Mouse (Mus musculus) forebrain, embryonic 15.5 days (tissue): ENCODE data around the gene Prkg1. TPM values are rescaled to one million over a fixed set of nuclear protein-coding genes. Genes with fewer than 3 reads are reported as not detected.

ENCODE experiments used
- ATAC-seq: fragments of 200-750 bp; cut with Nextera tagmentation; replicated peaks from 2 replicates; pipeline ENCODE4 v1.8.0; 2017; ENCODE audit warnings: mild to moderate bottlenecking, moderate TSS enrichment, moderate library complexity
- H3K27ac ChIP-seq: fragments of 300-500 bp; sonication (generic); replicated peaks from 2 replicates; pipeline ENCODE4 v1.5.1; 2015; ENCODE audit warnings: mild to moderate bottlenecking, inconsistent platforms
- H3K27me3 ChIP-seq: fragments of 300-500 bp; sonication (generic); 2 replicates; pipeline ENCODE4 v1.6.1; 2015; ENCODE audit warnings: inconsistent platforms
- H3K36me3 ChIP-seq: fragments of 300-500 bp; sonication (generic); 2 replicates; pipeline ENCODE4 v1.6.1; 2015; ENCODE audit warnings: mild to moderate bottlenecking, inconsistent platforms
- H3K4me1 ChIP-seq: fragments of 300-500 bp; sonication (generic); 2 replicates; pipeline ENCODE4 v1.6.1; 2015; ENCODE audit warnings: inconsistent platforms
- H3K4me2 ChIP-seq: fragments of 300-500 bp; sonication (generic); replicated peaks from 2 replicates; pipeline ENCODE4 v1.6.1; 2015; ENCODE audit warnings: mild to moderate bottlenecking, inconsistent platforms
- H3K4me3 ChIP-seq: fragments of 300-500 bp; sonication (generic); 2 replicates; pipeline ENCODE4 v1.5.1; 2015; ENCODE audit warnings: mild to moderate bottlenecking, inconsistent platforms
- H3K9ac ChIP-seq: fragments of 300-500 bp; sonication (generic); replicated peaks from 2 replicates; pipeline ENCODE4 v1.6.1; 2015; ENCODE audit warnings: mild to moderate bottlenecking, inconsistent platforms
- H3K9me3 ChIP-seq: fragments of 300-500 bp; sonication (generic); 2 replicates; pipeline ENCODE4 v1.6.1; 2016; ENCODE audit warnings: inconsistent platforms
- WGBS: fragments of 180-500 bp; shearing (Covaris S2); methylation state at CpG from one replicate; pipeline ENCODE4 v1.1.7; 2015; ENCODE audit warnings: mixed read lengths; 5-methylcytosine and 5-hydroxymethylcytosine counted together
- polyA plus RNA-seq: library from polyadenylated mRNA; unstranded; fragments of >200 nt; fragmentation: Nextera tagmentation; extraction: Ambion mirVana; gene quantifications from 2 replicates; pipeline ENCODE4 v1.2.1, GENCODE M21; 2015

Gene Prkg1
- polyA plus RNA-seq, 1 experiment from 2014 or later, result 2.2 TPM

DNA sequence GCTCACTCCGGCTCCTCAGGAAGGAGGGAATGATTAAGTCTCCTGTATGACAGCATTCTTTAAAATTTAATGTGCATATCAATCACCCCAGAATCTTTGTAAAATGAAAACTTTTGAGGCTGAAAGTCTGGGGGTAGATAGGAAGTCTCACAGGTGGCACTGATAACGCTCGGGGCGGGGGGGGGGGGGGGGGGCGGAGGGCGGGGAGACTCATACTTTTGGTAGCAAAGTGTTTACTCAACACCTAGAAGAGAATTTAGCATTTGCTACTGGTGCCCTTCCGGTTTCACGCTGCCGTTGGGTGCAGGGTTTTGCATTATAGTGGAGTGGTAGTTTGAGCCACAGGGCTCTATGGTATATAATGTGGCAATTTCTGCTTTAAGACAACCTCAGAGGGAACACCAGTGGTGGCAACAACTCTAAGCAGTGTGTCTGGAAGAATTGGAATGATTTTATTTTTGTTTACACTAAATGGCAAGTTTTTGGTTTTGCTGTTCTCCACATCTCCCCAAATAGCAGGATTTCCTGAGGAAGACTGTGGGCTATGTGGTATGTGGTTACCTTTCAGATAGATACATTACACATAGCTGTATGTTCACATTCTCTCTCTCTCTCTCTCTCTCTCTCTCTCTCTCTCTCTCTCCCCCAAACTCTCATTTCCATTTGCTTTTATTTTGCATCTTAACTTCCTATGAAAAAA, 427.5 kb downstream of the Prkg1 start:
- H3K4me3 ChIP-seq, result no peak overlapping the region
- no peaks in the 10 kb centered on the region for H3K27me3 ChIP-seq
- H3K27ac ChIP-seq, result no peak overlapping the region
- WGBS, result 95% methylated on average over 8 of the region's 9 CpGs
- no peak overlapping the region for H3K4me2 ChIP-seq
- H3K4me1 ChIP-seq, result no peaks in the 10 kb centered on the region
- H3K36me3 ChIP-seq, result no peaks in the 10 kb centered on the region
- H3K9ac ChIP-seq, result no peak overlapping the region
- no peaks in the 10 kb centered on the region for H3K9me3 ChIP-seq
- no peak for ATAC-seq

DNA sequence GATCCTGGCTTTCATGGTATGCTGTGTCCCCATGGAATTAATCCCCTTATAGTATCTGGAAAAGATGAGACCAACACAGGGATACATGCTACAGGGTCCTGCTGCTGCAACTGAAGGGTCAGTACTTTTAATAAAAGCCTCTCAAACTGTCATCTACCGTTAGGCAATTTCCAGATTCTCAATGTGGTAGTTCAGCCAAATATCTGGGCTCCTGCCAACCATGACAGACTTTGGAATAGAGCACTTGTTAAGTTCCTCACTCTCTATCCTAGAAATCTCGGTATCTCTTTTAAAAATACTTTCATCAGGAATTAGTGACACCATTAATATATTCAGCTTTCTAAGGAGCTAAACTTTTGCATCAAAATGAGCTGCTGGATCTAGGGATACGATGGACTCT, 428.5 kb downstream of the Prkg1 start:
- WGBS, result 56% methylated on average over 3 of the region's 3 CpGs
- no peak overlapping the region for H3K4me2 ChIP-seq
- H3K4me3 ChIP-seq, result no peak overlapping the region
- ATAC-seq, result no peak
- no peaks in the 10 kb centered on the region for H3K9me3 ChIP-seq
- H3K27ac ChIP-seq, result no peak overlapping the region
- H3K4me1 ChIP-seq, result no peaks in the 10 kb centered on the region
- no peaks in the 10 kb centered on the region for H3K36me3 ChIP-seq
- H3K27me3 ChIP-seq, result no peaks in the 10 kb centered on the region
- no peak overlapping the region for H3K9ac ChIP-seq

DNA sequence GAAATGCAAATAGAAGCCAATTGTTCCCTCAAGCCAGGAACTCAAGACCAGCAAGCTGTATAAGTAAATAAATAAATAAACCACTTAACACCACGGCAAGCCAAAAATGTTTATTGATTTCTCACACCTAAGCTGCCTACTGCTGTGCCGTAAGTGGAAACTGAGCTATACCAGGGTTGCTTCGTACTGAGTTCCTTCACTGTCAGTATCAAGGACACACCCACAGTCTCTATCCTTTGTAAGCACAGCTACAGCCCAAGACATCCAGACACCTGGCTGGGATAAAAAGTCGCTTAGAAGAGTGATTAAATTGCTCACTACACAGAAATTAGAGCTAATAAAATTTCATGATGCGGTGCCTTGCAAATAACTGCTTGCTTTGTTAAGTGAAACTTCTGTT, 434.9 kb downstream of the Prkg1 start:
- Histone ChIP-seq H3K9me3 (no peaks in the 10 kb centered on the region), H3K27ac (no peak overlapping the region), H3K4me1 (no peaks in the 10 kb centered on the region), H3K4me2 (no peak overlapping the region), H3K27me3 (no peaks in the 10 kb centered on the region), H3K9ac (no peak overlapping the region), H3K4me3 (no peak overlapping the region), H3K36me3 (no peaks in the 10 kb centered on the region)
- ATAC-seq, result no peak
- WGBS, result 66% methylated on average over 5 of the region's 5 CpGs

DNA sequence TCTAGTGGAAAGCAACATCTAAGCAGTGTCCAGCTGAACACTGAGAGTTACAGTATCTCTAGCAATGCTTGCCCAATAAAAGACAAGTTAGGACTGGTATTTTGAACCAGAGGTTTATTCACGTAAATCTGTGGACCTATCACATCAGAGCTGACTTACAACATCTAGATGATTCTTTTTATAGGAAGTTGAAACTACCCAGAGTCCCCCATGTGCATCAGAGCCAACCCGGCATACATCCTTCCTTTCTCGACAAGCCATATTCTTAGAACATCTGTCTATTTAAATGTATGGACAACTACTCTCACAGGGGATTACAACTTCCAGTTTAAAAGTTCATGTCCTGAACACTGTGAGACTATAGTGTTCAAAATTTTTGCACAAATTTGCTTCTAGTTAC, 460.1 kb downstream of the Prkg1 start:
- Histone ChIP-seq H3K4me1 (no peaks in the 10 kb centered on the region), H3K9ac (no peak overlapping the region), H3K36me3 (no peaks in the 10 kb centered on the region), H3K27me3 (no peaks in the 10 kb centered on the region), H3K9me3 (no peaks in the 10 kb centered on the region), H3K27ac (no peak overlapping the region), H3K4me3 (no peak overlapping the region), H3K4me2 (no peak overlapping the region)
- 94% methylated on average over 3 of the region's 3 CpGs for WGBS
- ATAC-seq, result no peak

DNA sequence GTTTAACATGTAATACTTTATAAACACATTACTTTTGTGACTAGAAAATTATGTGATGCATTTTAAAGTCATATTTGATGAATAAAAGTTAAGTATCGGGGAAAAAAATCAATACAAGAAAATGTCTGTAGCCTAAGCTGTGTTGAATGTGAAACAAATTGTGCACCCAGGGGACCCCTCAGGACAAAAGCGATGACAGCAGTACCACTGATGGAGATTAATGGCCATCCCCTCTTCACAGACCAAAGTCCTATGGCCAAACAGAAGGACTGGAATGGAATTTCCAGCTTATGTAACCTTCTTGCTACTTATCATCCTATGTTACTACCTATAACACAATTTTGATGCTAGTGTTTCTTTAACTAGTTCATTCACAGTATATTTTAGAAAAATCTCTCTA, 473.6 kb downstream of the Prkg1 start:
- Histone ChIP-seq H3K4me3 (no peak overlapping the region), H3K9ac (no peak overlapping the region)
- WGBS, result 90% methylated on average over 2 of the region's 2 CpGs

DNA sequence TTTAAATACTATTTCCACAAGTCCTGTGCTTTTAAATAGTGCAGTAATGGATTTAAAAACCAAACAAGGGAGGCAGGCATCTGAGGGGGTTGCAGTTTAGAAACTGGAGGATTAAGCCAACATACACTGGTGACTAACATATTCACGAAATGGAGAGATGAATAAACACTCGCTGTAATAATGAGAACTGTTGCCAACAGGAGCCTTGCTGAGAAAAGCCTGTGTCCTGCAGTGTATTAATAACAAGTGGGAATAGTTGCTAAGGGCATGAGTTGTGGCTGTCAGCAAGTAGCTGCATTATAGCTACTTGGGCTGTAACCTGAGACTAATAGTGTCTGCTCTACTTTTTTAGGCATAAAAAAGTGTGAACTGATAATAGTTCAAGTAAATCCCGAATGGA, 480.3 kb downstream of the Prkg1 start:
- H3K27ac ChIP-seq, result peak overlapping the region; percentile 27; the same call in 1 of the 2 replicates
- no peak overlapping the region for H3K9ac ChIP-seq
- no peaks in the 10 kb centered on the region for H3K27me3 ChIP-seq
- 8% methylated on average over 3 of the region's 3 CpGs for WGBS
- peak; percentile 72 for ATAC-seq
- H3K4me2 ChIP-seq, result no peak overlapping the region
- no peaks in the 10 kb centered on the region for H3K36me3 ChIP-seq
- no peaks in the 10 kb centered on the region for H3K9me3 ChIP-seq
- no peak overlapping the region for H3K4me3 ChIP-seq
- peaks cover 15% of the 10 kb centered on the region for H3K4me1 ChIP-seq

More for the DNA sequence above, 473.6 kb downstream of the Prkg1 start:
- H3K4me1 ChIP-seq, result no peaks in the 10 kb centered on the region
- H3K27ac ChIP-seq, result no peak overlapping the region
- no peak overlapping the region for H3K4me2 ChIP-seq
- no peaks in the 10 kb centered on the region for H3K9me3 ChIP-seq
- no peak for ATAC-seq
- H3K36me3 ChIP-seq, result no peaks in the 10 kb centered on the region
- no peaks in the 10 kb centered on the region for H3K27me3 ChIP-seq

DNA sequence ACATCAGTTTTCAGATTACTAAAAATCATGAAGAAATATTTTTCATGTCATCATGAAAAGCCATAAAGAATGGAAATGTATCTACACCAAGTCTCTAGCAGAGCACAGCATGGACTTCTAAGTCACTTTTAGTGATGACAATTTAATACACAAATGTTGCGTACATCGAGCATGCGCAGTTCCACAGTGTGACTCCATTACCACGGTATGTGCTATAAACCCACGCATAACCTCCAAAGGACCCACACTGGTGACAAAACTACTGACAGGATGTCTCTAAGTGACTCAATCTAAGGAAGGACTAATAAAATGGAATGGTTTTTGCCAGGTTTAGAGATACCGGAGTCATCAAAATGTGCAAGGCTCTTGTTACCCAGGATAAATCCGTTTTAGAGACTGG, 480.7 kb downstream of the Prkg1 start:
- Histone ChIP-seq H3K9ac (no peak overlapping the region), H3K4me2 (no peak overlapping the region), H3K4me3 (no peak overlapping the region), H3K27me3 (no peaks in the 10 kb centered on the region), H3K36me3 (no peaks in the 10 kb centered on the region), H3K27ac (peak overlapping the region; percentile 27), H3K4me1 (peaks cover 15% of the 10 kb centered on the region), H3K9me3 (no peaks in the 10 kb centered on the region)
- no peak; the same call in 1 of the 2 replicates for ATAC-seq
- 72% methylated on average over 7 of the region's 7 CpGs for WGBS

DNA sequence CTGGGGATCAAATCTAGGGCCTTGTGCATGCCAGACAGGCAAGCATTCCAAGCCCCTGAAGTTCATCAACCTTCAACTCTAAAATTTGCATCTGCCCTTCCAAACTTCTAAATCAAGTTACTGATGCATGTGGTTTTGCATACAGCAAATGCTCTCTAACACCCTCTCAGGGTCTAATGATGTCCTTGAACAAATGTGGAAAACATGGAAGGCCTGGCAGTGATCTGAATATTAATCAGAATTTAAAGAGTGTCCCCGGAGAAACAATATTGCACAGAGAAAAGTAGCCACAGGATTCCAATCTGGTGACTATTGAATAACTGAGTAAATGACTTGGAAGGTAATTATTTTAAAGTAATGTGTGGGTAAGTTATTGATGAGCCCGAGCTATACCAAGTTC, 481.2 kb downstream of the Prkg1 start:
- H3K36me3 ChIP-seq, result no peaks in the 10 kb centered on the region
- 15% methylated on average over 2 of the region's 2 CpGs for WGBS
- ATAC-seq, result no peak; the same call in 1 of the 2 replicates

DNA sequence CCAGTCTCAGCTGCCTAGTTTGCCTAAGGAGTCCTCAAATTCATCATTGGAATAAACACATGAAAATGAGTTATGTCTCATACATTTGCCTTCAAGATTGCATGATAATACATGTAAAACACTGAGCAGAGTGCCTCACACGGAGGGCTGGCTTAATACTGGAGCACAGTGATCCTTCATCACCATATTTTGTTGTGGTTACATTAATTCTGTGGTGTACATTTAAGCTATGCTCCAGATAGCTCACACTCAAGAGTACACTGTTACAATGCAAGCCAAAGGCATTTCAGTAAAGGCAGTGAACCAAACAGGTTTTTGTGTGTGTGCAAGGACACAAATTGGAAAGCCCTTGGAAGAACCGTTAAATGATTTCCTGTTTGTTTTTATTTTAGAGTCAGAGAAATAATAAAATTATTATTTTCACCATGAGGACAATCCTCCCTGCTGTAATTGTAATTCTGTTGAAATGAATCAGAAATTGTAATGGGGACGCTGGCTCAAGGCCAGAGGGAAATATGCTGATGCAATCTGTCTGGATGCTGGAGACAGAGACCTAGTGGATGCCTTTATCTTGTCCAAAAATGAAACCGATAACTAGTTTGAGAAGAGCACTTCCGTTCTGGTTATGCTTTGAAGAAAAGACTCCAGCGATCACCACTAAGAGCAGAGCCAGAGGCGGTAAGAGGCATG, 484.9 kb downstream of the Prkg1 start:
- H3K4me2 ChIP-seq, result no peak overlapping the region
- H3K9me3 ChIP-seq, result no peaks in the 10 kb centered on the region
- no peaks in the 10 kb centered on the region for H3K27me3 ChIP-seq
- H3K4me1 ChIP-seq, result peaks cover 15% of the 10 kb centered on the region
- WGBS, result 61% methylated on average over 7 of the region's 7 CpGs
- no peak overlapping the region for H3K4me3 ChIP-seq
- ATAC-seq, result peak; percentile 70
- 0 out of 2 replicates have a peak overlapping the region, but pooled peaks have one; percentile 14 for H3K27ac ChIP-seq
- no peak overlapping the region for H3K9ac ChIP-seq
- no peaks in the 10 kb centered on the region for H3K36me3 ChIP-seq

More for the DNA sequence above, 481.2 kb downstream of the Prkg1 start:
- no peaks in the 10 kb centered on the region for H3K27me3 ChIP-seq
- no peak overlapping the region for H3K9ac ChIP-seq
- H3K9me3 ChIP-seq, result no peaks in the 10 kb centered on the region
- no peak overlapping the region for H3K4me2 ChIP-seq
- no peak overlapping the region for H3K27ac ChIP-seq
- peaks cover 15% of the 10 kb centered on the region for H3K4me1 ChIP-seq
- H3K4me3 ChIP-seq, result no peak overlapping the region

DNA sequence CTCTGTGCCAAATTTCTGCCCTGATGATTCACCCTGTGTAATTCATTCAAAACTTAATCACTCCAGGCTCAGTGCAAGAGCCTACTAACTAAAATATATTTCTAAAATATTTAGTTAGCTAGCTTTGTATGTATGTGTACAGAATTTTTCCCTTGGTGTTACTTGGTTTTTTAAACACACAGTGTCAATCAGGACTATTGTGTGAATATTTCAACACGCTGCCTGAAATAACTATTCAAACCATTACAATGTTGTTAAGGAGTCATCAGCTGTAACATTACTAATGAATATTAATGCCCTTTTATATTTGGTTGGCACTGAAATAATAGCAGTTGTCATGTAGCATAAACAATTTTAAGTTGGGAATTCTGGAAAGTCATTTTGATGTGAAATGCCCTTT, 502.4 kb downstream of the Prkg1 start:
- 14% methylated on average over 1 of the region's 1 CpGs for WGBS
- Histone ChIP-seq H3K9ac (no peak overlapping the region), H3K9me3 (no peaks in the 10 kb centered on the region), H3K27me3 (no peaks in the 10 kb centered on the region), H3K36me3 (no peaks in the 10 kb centered on the region), H3K4me2 (no peak overlapping the region), H3K4me1 (peaks cover 11% of the 10 kb centered on the region; the same call in 1 of the 2 replicates), H3K4me3 (no peak overlapping the region), H3K27ac (no peak overlapping the region)
- 0 out of 2 replicates have a peak, but pooled peaks have one; percentile 29 for ATAC-seq

DNA sequence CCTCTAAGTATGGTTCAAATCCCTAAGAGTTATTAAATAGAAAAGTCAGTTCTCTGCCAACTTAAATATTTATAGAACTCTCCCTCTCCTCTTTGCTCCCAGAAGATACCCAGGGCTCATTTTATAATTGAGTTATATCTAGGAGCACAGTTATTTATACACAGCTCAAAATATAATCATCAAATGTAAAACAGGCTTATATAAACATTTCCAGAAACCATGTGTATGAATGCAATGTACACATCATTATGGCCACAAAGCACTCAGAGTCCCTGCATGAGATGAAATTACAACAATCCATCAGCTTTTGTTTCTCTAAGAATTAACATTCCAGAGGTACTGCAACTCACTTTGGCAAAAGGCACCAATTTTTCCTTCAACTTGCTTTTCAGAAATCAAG, 504.3 kb downstream of the Prkg1 start:
- Histone ChIP-seq H3K4me3 (no peak overlapping the region), H3K27ac (no peak overlapping the region), H3K9me3 (no peaks in the 10 kb centered on the region), H3K36me3 (no peaks in the 10 kb centered on the region), H3K4me1 (peaks cover 11% of the 10 kb centered on the region; the same call in 1 of the 2 replicates), H3K27me3 (no peaks in the 10 kb centered on the region), H3K4me2 (no peak overlapping the region), H3K9ac (no peak overlapping the region)
- ATAC-seq, result no peak

DNA sequence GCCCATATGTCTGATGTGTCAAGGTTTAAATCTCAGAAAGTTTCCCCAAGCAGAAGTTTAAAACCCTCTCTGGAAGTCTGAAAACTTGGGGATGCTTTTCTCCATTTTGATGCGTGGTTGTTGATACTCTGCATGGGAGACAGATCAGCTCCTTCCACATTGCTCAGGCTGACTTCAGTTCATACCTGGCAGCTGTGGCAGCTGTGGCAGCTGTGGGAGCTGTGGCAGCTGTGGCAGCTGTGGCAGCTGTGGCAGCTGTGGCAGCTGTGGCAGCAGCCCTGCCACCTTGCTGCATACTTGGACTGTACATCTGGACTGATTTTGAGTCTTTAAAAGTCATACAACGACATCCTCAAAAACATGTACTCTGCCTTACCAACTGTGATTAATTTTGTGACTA, 509.1 kb downstream of the Prkg1 start:
- H3K4me1 ChIP-seq, result no peaks in the 10 kb centered on the region
- no peak overlapping the region for H3K4me2 ChIP-seq
- no peak overlapping the region for H3K9ac ChIP-seq
- 90% methylated on average over 2 of the region's 2 CpGs for WGBS
- no peak overlapping the region for H3K4me3 ChIP-seq
- no peaks in the 10 kb centered on the region for H3K27me3 ChIP-seq
- no peak for ATAC-seq
- H3K27ac ChIP-seq, result no peak overlapping the region
- H3K36me3 ChIP-seq, result no peaks in the 10 kb centered on the region
- H3K9me3 ChIP-seq, result no peaks in the 10 kb centered on the region
